Mouse (Mus musculus) liver, embryonic 14.5 days (tissue): ENCODE results near the gene Apba2. TPM values are rescaled to one million over a fixed set of nuclear protein-coding genes. Genes with fewer than 3 reads are reported as not detected.

Experiments used
- ATAC-seq: fragments of 200-750 bp; cut with Nextera tagmentation; 2 replicates; pipeline ENCODE4 v1.8.0; 2017; ENCODE audit warnings: moderate number of reproducible peaks, mild to moderate bottlenecking, moderate library complexity; ENCODE audit not compliant: insufficient read depth
- DNase-seq, 3 experiments: peaks; one replicate each; pipeline ENCODE4 v3.0.0-alpha.2; 2012 to 2013; ENCODE audit warnings: low read depth in 3 of 3, low spot score in 3 of 3
- H3K27ac ChIP-seq: fragments of 300-500 bp; sonication (generic); 2 replicates; pipeline ENCODE4 v1.5.1; 2014; ENCODE audit warnings: moderate library complexity, mild to moderate bottlenecking, control low read depth, inconsistent platforms
- H3K27me3 ChIP-seq: fragments of 300-500 bp; sonication (generic); 2 replicates; pipeline ENCODE4 v1.6.1; 2014; ENCODE audit warnings: mild to moderate bottlenecking, low read length, moderate library complexity; ENCODE audit not compliant: control insufficient read depth, insufficient read depth
- H3K36me3 ChIP-seq: fragments of 300-500 bp; sonication (generic); replicated peaks from 2 replicates; pipeline ENCODE4 v1.6.1; 2014; ENCODE audit warnings: low read depth; ENCODE audit not compliant: control insufficient read depth, insufficient read depth
- H3K4me1 ChIP-seq, 2 experiments: fragments of 200-500 bp in 1 of 2; fragments of 300-500 bp in 1 of 2; sonication (generic) in 1 of 2; replicated peaks; 2 replicates each; pipeline ENCODE4 v1.6.1; 2012 to 2014; ENCODE audit warnings: antibody characterized with exemption in 1 of 2, inconsistent platforms in 1 of 2, low read length in 1 of 2; ENCODE audit not compliant: control insufficient read depth in 2 of 2, insufficient read depth in 2 of 2
- H3K4me2 ChIP-seq: fragments of 300-500 bp; sonication (generic); 2 replicates; pipeline ENCODE4 v1.6.1; 2014; ENCODE audit warnings: low read depth, mild to moderate bottlenecking, control low read depth, moderate library complexity
- H3K4me3 ChIP-seq, 2 experiments: fragments of 200-500 bp in 1 of 2; fragments of 300-500 bp in 1 of 2; sonication (generic) in 1 of 2; 2 replicates each; pipeline ENCODE4 v1.5.1; 2012 to 2014; ENCODE audit warnings: low read depth in 2 of 2, low read length in 2 of 2, mild to moderate bottlenecking in 2 of 2, control low read depth in 1 of 2, inconsistent platforms in 1 of 2, moderate library complexity in 1 of 2; ENCODE audit not compliant: insufficient read depth in 1 of 2
- H3K9ac ChIP-seq: fragments of 300-500 bp; sonication (generic); replicated peaks from 2 replicates; pipeline ENCODE4 v1.6.1; 2014; ENCODE audit warnings: mild to moderate bottlenecking, control low read depth, moderate library complexity
- H3K9me3 ChIP-seq: fragments of 300-500 bp; sonication (generic); 2 replicates; pipeline ENCODE4 v1.6.1; 2016; ENCODE audit warnings: low read length, mixed read lengths; ENCODE audit not compliant: control insufficient read depth
- CTCF ChIP-seq: IDR thresholded peaks from 2 replicates; pipeline ENCODE4 v1.5.1; 2016; ENCODE audit warnings: antibody characterized with exemption, low read depth, control low read depth
- EP300 ChIP-seq: IDR thresholded peaks from 2 replicates; pipeline ENCODE4 v1.6.1; 2016; ENCODE audit warnings: antibody characterized with exemption, low read depth
- WGBS: fragments of 180-500 bp; shearing (Covaris S2); extraction: QIAGEN DNeasy Blood & Tissue Kit; methylation state at CpG from one replicate; pipeline ENCODE4 v1.1.7; 2014; ENCODE audit not compliant: insufficient replicate concordance; 5-methylcytosine and 5-hydroxymethylcytosine counted together
- polyA plus RNA-seq, 2 experiments: library from polyadenylated mRNA; depleted of rRNA in 1 of 2; stranded (reverse) in 1 of 2; unstranded in 1 of 2; fragments of >200 nt; fragmentation: Nextera tagmentation in 1 of 2; extraction: Ambion mirVana in 1 of 2; gene quantifications; 2 replicates each; pipeline versions ENCODE4 v1.2.1 to v1.2.3; 2012 to 2014

The Apba2 gene
- polyA plus RNA-seq, 2 experiments: 0.02 TPM; not detected in 1

DNA sequence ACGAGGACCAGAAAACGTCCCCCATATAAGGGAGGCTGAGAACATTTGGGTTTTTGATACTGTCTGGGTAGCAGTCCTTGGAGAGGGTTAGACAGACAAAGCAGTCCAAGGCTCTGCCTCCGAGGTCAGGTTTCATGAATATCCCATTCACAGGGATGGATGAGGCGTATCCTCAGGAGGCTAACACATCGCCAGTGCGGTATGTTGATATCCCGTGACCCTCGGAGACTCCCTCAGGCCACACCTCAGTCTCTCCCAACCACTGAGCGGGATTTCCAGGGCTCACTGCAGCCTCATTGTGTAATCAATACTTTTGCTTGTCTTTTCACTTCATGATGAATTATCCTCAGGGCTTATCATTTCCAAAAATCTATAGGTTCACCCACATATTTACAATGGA is 95.1 kb downstream of the Apba2 start:
- no peak for ATAC-seq

DNA sequence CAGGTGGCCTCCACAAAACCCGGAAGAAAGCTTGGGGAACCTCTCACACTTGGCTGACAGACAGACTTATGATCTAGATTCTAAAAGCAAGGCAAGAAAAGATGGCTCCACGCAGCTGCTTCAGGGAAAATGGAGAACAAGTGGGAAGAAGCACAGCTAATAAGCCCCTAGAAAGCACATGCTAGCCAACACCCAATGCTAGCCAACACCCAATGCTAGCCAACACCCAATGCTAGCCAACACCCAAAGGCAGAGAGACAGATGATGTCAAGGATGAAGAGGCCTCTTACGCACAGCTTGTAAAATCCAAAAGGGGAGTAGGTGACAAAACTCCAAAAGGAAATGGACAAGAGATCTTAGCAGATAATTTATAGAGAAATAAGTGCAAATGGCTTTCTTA is 108.4 kb downstream of the Apba2 start:
- H3K36me3 ChIP-seq: no peaks in the 10 kb centered on the region
- H3K27ac ChIP-seq: no peak overlapping the region
- H3K9me3 ChIP-seq: no peaks in the 10 kb centered on the region
- no peak for DNase-seq
- WGBS: 56% methylated on average over 3 of the region's 3 CpGs
- no peak overlapping the region for H3K4me2 ChIP-seq
- TF ChIP-seq EP300: no peak
- TF ChIP-seq CTCF: no peak
- H3K27me3 ChIP-seq: no peaks in the 10 kb centered on the region
- H3K4me3 ChIP-seq: no peak overlapping the region
- no peak for ATAC-seq
- H3K9ac ChIP-seq: no peak overlapping the region
- no peaks in the 10 kb centered on the region for H3K4me1 ChIP-seq

More for the DNA sequence above, 95.1 kb downstream of the Apba2 start:
- Histone ChIP-seq H3K4me3 (no peak overlapping the region), H3K4me2 (no peak overlapping the region), H3K27ac (no peak overlapping the region), H3K36me3 (no peaks in the 10 kb centered on the region), H3K27me3 (no peaks in the 10 kb centered on the region), H3K4me1 (no peaks in the 10 kb centered on the region), H3K9me3 (no peaks in the 10 kb centered on the region), H3K9ac (no peak overlapping the region)
- WGBS: 65% methylated on average over 9 of the region's 9 CpGs
- TF ChIP-seq EP300 (no peak), CTCF (no peak)
- DNase-seq: no peak

DNA sequence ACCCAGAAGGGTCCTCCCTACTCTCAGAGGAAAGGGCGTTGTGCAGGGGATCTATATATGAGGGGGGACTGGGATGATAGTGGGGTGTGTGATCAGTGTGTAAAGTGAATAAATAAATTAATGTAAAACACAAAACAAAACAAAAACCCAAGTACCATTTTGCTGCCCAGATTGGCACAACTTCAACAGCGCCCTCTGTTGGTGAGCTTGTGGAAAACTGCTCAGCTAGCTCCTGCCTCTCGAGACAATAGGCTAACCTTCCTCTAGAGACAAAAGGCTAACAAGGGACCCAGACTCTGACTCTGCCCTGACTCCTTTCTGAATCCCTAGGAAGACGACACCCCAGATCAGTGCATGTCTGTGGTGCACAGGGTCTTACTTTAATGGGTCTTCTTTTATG is 109.4 kb downstream of the Apba2 start:
- TF ChIP-seq CTCF (peak; percentile 25), EP300 (no peak)
- H3K27ac ChIP-seq: no peak overlapping the region
- H3K4me1 ChIP-seq: no peaks in the 10 kb centered on the region
- no peaks in the 10 kb centered on the region for H3K36me3 ChIP-seq
- DNase-seq: no peak
- H3K9me3 ChIP-seq: no peaks in the 10 kb centered on the region
- ATAC-seq: no peak
- 44% methylated on average over 4 of the region's 4 CpGs for WGBS
- H3K9ac ChIP-seq: no peak overlapping the region
- no peaks in the 10 kb centered on the region for H3K27me3 ChIP-seq
- no peak overlapping the region for H3K4me3 ChIP-seq
- H3K4me2 ChIP-seq: no peak overlapping the region

DNA sequence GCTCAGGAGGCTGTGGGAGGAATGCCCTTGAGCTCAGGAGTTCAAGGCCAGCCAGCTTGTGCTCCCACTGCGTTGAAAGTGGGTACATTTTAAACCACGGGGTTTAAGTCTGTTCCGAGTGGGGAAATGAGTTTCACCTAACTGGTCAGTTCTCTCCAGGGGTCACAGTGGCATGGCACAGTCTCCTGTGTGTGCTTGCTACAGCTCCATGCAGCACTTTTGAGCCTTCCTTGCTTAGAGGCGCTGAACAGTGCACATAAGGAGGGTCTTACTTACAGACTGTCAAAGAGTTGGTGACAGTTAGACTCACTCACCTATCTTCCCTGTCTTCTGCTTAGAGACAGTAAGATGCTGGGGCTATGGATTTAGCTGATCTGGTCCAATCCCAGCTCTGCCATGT is 117.8 kb downstream of the Apba2 start:
- Histone ChIP-seq H3K4me1 (no peaks in the 10 kb centered on the region), H3K36me3 (no peaks in the 10 kb centered on the region), H3K4me3 (no peak overlapping the region), H3K9me3 (no peaks in the 10 kb centered on the region), H3K9ac (no peak overlapping the region), H3K27me3 (no peaks in the 10 kb centered on the region), H3K4me2 (no peak overlapping the region), H3K27ac (no peak overlapping the region)
- ATAC-seq (no peak), DNase-seq (no peak)
- 64% methylated on average over 4 of the region's 4 CpGs for WGBS
- no peak for TF ChIP-seq CTCF
- TF ChIP-seq EP300: no peak

DNA sequence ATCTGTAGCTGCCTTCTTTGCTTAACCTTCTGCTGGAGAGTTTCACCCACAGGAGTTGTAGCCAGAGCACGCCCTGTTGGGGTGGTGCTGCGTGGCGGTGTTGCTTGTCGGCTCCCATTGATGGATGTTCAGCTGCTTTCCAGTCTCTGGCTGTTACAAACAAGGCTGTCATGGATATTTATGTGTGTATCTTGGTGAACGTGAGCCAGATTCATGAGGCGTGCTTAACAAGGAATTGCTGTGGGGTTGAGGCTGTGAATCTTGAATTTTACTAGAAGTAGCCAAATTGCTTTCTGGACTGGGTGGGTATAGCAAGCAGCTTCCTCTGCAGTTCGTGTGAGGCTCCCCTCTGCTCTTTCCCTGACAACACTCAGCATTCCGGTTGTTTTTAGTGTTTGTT is 125.0 kb downstream of the Apba2 start:
- no peak for DNase-seq
- Histone ChIP-seq H3K4me2 (no peak overlapping the region), H3K27ac (no peak overlapping the region), H3K27me3 (no peaks in the 10 kb centered on the region), H3K4me3 (no peak overlapping the region), H3K9ac (no peak overlapping the region), H3K36me3 (no peaks in the 10 kb centered on the region), H3K4me1 (no peaks in the 10 kb centered on the region), H3K9me3 (no peaks in the 10 kb centered on the region)
- no peak for ATAC-seq
- TF ChIP-seq CTCF (no peak), EP300 (no peak)
- 63% methylated on average over 8 of the region's 8 CpGs for WGBS
